Mouse (Mus musculus) myocyte (in vitro differentiated cells): ENCODE measurements around the gene Ablim1. TPM values are rescaled to one million over a fixed set of nuclear protein-coding genes. Genes with fewer than 3 reads are reported as not detected.

Experiments
- H3K27me3 ChIP-seq: one replicate; pipeline ENCODE4 v1.6.1; 2011; ENCODE audit not compliant: control insufficient read depth, insufficient read depth, insufficient read length
- H3K36me3 ChIP-seq: one replicate; pipeline ENCODE4 v1.6.1; 2011; ENCODE audit not compliant: control insufficient read depth, insufficient read depth
- H3K4me2 ChIP-seq: one replicate; pipeline ENCODE4 v1.6.1; 2011; ENCODE audit warnings: low read depth, control low read depth
- H3K4me3 ChIP-seq: one replicate; pipeline ENCODE4 v1.5.1; 2011; ENCODE audit warnings: mild to moderate bottlenecking, control low read depth, moderate library complexity
- H3K79me2 ChIP-seq: one replicate; pipeline ENCODE4 v1.6.1; 2011; ENCODE audit not compliant: control insufficient read depth, insufficient read depth
- H3ac ChIP-seq: one replicate; pipeline ENCODE4 v1.6.1; 2011; ENCODE audit not compliant: control insufficient read depth, insufficient read length
- CEBPB ChIP-seq: IDR thresholded peaks from 2 replicates; pipeline ENCODE4 v1.6.1; 2011; ENCODE audit warnings: mild to moderate bottlenecking, moderate library complexity; ENCODE audit not compliant: poor library complexity, insufficient read depth, severe bottlenecking
- E2F4 ChIP-seq: IDR thresholded peaks from one replicate; pipeline ENCODE4 v1.6.1; 2011; ENCODE audit warnings: mild to moderate bottlenecking, control low read depth, moderate library complexity; ENCODE audit not compliant: insufficient read depth
- MAX ChIP-seq: IDR thresholded peaks from one replicate; pipeline ENCODE4 v1.6.1; 2011; ENCODE audit warnings: low read depth, mild to moderate bottlenecking, control low read depth
- MYOD1 ChIP-seq, 3 experiments: IDR thresholded peaks; one replicate each; pipeline ENCODE4 v1.6.1; 2011; ENCODE audit warnings: control low read depth in 2 of 3, low read depth in 2 of 3, mild to moderate bottlenecking in 2 of 3, moderate library complexity in 1 of 3; ENCODE audit not compliant: insufficient read length in 2 of 3, control insufficient read depth in 1 of 3
- MYOG ChIP-seq, 3 experiments: IDR thresholded peaks; one replicate each; pipeline ENCODE4 v1.6.1; 2011; ENCODE audit warnings: control low read depth in 2 of 3, low read depth in 2 of 3, mild to moderate bottlenecking in 2 of 3; ENCODE audit not compliant: insufficient read length in 2 of 3, control insufficient read depth in 1 of 3, insufficient read depth in 1 of 3
- POLR2A ChIP-seq: IDR thresholded peaks from one replicate; pipeline ENCODE4 v1.6.1; 2011; ENCODE audit warnings: low read depth, mild to moderate bottlenecking, control low read depth, moderate library complexity; ENCODE audit not compliant: insufficient read length
- POLR2AphosphoS2 ChIP-seq: IDR thresholded peaks from one replicate; pipeline ENCODE4 v1.6.1; 2011; ENCODE audit warnings: low read depth, control low read depth; ENCODE audit not compliant: insufficient read length
- REST ChIP-seq: IDR thresholded peaks from one replicate; pipeline ENCODE4 v1.6.1; 2011; ENCODE audit warnings: mild to moderate bottlenecking, control low read depth, moderate library complexity; ENCODE audit not compliant: insufficient read depth, insufficient read length
- SRF ChIP-seq: IDR thresholded peaks from one replicate; pipeline ENCODE4 v1.6.1; 2011; ENCODE audit warnings: low read depth; ENCODE audit not compliant: control insufficient read depth, insufficient read length
- TCF12 ChIP-seq: IDR thresholded peaks from one replicate; pipeline ENCODE4 v1.6.1; 2011; ENCODE audit warnings: mild to moderate bottlenecking, control low read depth; ENCODE audit not compliant: poor library complexity, insufficient read depth, severe bottlenecking
- TCF3 ChIP-seq: IDR thresholded peaks from one replicate; pipeline ENCODE4 v1.6.1; 2011; ENCODE audit warnings: low read depth, control low read depth; ENCODE audit not compliant: insufficient read length
- USF1 ChIP-seq: IDR thresholded peaks from one replicate; pipeline ENCODE4 v1.6.1; 2011; ENCODE audit warnings: low read depth, mild to moderate bottlenecking, control low read depth, moderate library complexity
- polyA plus RNA-seq: library from polyadenylated mRNA; unstranded; fragments of >200 nt; fragmentation: generic; extraction: Trizol; gene quantifications from one replicate; pipeline ENCODE4 v1.2.1, GENCODE M21; 2012; ENCODE audit warnings: missing spikeins

Ablim1 gene
- polyA plus RNA-seq, 1 experiment = 29.9 TPM

GRCm38 (mm10) chr19:57105156-57105555, 209.6 kb downstream of the Ablim1 start:
- Histone ChIP-seq H3ac (no peak overlapping the region), H3K79me2 (no peaks in the 10 kb centered on the region), H3K27me3 (no peaks in the 10 kb centered on the region), H3K4me2 (no peak overlapping the region), H3K4me3 (no peak overlapping the region), H3K36me3 (no peaks in the 10 kb centered on the region)
- TF ChIP-seq POLR2A (no peak), CEBPB (no peak), POLR2AphosphoS2 (no peak), SRF (no peak)

- H3ac ChIP-seq = no peak overlapping the region
- TF ChIP-seq POLR2A (no peak), USF1 (no peak), MYOD1 (IDR thresholded peaks at IDR 0.05; ENCODE audit: control insufficient read depth in 1 of 3, insufficient read length in 2 of 3, low read depth in 2 of 3) (no peak), REST (no peak)
- no peaks in the 10 kb centered on the region for H3K79me2 ChIP-seq
- H3K36me3 ChIP-seq = no peaks in the 10 kb centered on the region
- no peak overlapping the region for H3K4me2 ChIP-seq
- H3K27me3 ChIP-seq = no peaks in the 10 kb centered on the region
- no peak overlapping the region for H3K4me3 ChIP-seq
These were observed 210.5 kb downstream of the Ablim1 start for GRCm38 (mm10) chr19:57104171-57104748.

DNA sequence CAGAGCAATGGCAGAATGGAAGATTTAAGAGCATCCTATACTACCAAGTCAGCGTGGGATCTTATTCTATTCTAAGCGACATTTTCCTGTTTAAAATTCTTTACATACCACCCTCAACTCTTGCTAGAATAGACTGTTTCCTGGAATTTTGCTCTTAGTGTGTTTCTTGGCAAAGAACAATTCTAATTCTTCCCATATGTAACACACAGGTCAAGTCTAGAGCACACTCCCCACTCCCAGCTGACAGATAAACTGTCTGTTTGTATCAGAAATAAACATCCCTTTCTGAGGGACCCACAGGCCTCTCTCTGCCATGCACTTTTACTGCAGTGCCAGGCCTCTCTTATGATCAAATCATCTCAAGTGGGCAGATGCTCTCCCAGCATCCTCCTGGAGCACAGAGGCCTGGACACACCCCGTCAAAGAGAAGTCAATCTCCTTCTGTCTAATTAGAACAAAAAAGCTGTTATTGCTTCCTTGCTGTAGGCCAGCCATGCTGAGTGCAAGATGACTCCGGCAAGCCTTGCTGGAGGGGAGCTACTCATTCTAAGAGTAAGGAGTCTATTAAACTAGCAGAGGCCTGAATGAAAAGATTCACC, 211.3 kb downstream of the Ablim1 start:
- Histone ChIP-seq H3K27me3 (no peaks in the 10 kb centered on the region), H3K4me2 (no peak overlapping the region), H3ac (no peak overlapping the region), H3K36me3 (no peaks in the 10 kb centered on the region), H3K79me2 (no peaks in the 10 kb centered on the region), H3K4me3 (no peak overlapping the region)
- TF ChIP-seq SRF (no peak), USF1 (no peak), REST (no peak), POLR2A (no peak), TCF12 (no peak), E2F4 (no peak), MAX (no peak), MYOG (IDR thresholded peaks at IDR 0.05; ENCODE audit: control insufficient read depth in 1 of 3, insufficient read depth in 1 of 3, insufficient read length in 2 of 3, low read depth in 2 of 3) (no peak), POLR2AphosphoS2 (no peak), CEBPB (no peak), TCF3 (no peak), MYOD1 (IDR thresholded peaks at IDR 0.05; ENCODE audit: control insufficient read depth in 1 of 3, insufficient read length in 2 of 3, low read depth in 2 of 3) (no peak)

GRCm38 (mm10) chr19:57101986-57102385, 212.7 kb downstream of the Ablim1 start:
- no peak overlapping the region for H3ac ChIP-seq
- no peaks in the 10 kb centered on the region for H3K79me2 ChIP-seq
- no peak for TF ChIP-seq MAX
- TF ChIP-seq REST = no peak
- no peak for TF ChIP-seq POLR2AphosphoS2
- no peak for TF ChIP-seq TCF3
- TF ChIP-seq CEBPB = no peak
- no peak for TF ChIP-seq MYOG (IDR thresholded peaks at IDR 0.05; ENCODE audit: control insufficient read depth in 1 of 3, insufficient read depth in 1 of 3, insufficient read length in 2 of 3, low read depth in 2 of 3)
- TF ChIP-seq SRF = no peak
- no peak for TF ChIP-seq TCF12
- no peak for TF ChIP-seq MYOD1 (IDR thresholded peaks at IDR 0.05; ENCODE audit: control insufficient read depth in 1 of 3, insufficient read length in 2 of 3, low read depth in 2 of 3)
- TF ChIP-seq E2F4 = no peak
- TF ChIP-seq POLR2A = no peak
- TF ChIP-seq USF1 = no peak
- no peak overlapping the region for H3K4me2 ChIP-seq
- H3K36me3 ChIP-seq = no peaks in the 10 kb centered on the region
- no peak overlapping the region for H3K4me3 ChIP-seq
- no peaks in the 10 kb centered on the region for H3K27me3 ChIP-seq

DNA sequence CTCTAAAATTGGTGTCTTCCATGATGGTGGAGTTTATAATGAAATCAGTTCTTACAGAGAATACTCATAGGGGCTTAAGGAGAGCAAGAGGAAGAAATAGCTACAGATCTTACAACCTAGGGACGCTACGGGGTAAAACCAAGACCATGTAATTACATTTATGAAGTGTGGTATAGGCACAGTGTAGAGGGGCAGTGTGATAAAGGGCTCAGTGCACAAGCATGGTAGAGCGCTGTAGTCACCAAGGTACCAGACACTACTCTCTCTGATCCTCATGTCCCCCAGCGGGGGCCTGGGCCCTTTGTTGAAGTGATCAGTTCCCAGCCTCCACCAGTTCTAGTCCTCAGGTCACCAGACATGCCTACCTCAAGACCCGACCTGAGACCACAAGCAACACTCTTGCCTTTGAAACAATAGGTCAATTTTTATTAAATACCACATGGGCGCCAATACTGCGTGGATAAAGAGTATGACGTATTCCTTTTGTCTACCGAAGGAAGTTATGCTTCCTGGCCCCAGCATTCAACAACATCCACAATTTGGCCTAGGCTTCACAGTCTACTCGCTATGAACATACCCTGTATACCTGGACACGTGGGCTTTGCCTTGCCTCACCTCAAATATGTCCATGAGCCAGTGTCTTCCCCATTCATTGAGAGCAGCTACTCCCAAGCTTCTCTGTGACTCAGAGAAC, 213.8 kb downstream of the Ablim1 start:
- Histone ChIP-seq H3K27me3 (no peaks in the 10 kb centered on the region), H3K79me2 (no peaks in the 10 kb centered on the region), H3ac (no peak overlapping the region), H3K36me3 (no peaks in the 10 kb centered on the region), H3K4me3 (no peak overlapping the region), H3K4me2 (no peak overlapping the region)
- TF ChIP-seq POLR2AphosphoS2 (no peak), E2F4 (no peak), CEBPB (no peak), MAX (no peak), TCF12 (no peak), USF1 (no peak), POLR2A (no peak)
